Mouse (Mus musculus) spleen, adult 12 weeks (tissue): ENCODE results near the gene Galnt6.
A peak's percentile ranks its signal among the peaks of the same experiment; 100 is the strongest.

Experiments used
- DNase-seq: peaks from one replicate; pipeline ENCODE4 v3.0.0; 2022; ENCODE audit warnings: low spot score

Gene Galnt6

DNA sequence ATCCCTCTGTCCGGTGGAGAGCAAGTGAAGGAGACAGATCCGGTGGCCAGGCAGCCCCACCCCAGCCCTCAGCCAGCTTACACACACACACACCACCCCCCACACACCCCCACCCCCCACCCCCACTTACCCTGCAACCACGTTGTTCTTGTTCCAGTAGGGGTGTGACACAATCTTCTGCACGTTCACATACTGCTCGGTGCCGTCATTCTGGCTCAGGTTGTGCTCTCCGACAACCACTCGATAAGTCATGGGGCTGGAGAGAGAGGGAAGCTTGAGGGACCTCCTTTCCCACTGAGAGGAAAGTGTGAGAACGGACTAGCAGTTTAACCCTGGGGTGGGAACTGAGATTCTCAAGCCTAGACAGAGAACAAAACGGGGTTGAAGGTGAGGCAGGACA is 44.7 kb downstream of the Galnt6 start:
- DNase-seq = no peak

DNA sequence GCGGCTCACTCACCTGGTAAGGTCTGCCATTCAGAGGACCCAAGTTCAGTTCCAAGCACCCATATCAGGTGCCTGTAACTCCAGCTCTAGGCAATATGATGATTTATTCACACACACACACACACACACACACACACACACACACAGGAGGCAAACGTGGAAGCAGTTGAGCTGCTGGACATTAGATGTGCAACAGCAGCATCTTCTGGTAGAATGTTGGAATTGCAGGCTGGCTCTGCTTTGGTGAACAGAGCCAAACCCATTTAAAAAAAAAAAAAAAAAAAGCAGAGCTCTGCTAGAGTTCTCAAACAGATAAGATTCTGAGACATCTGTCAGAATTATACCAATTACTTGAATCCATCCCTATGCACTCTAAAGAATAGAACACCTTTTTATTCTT is 46.1 kb downstream of the Galnt6 start:
- DNase-seq = peak; percentile 72

DNA sequence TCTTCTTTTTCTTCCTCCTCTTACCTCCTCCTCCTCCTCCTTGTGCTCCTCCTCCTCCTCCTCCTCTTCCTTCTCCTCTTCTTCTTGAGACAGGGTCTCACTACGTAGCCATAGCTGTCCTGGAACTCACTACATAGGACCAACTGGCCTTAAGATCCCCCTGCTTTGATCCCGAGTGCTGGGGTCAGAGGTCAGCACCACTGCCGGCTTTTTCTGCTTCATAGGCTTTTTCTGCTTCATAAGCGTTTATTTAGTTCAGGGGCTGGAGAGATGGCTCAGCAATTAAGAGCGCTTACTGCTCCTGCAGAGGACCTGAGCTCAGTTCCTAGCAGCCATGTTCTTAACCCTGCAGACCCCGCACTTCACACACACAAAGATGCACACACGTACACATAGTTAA is 47.4 kb downstream of the Galnt6 start:
- no peak for DNase-seq

DNA sequence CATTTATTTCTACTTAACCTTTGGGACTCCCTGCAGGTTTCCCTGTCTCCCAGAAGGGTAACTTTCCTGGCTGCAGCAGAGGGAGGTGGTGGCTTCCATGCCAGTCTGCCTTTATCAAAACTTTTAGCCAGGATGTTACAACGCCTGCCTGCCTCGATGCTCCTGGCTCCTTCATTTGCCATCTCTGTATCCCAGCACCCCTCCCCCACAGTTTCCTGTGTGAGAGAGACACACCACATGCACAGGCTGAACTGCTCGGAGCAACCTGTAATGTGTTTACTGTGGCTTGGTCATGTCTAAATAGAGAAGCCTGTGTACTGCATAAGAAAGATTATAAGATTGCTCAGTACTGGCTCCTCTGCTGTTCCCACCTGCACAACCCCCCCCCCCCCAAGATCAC is 48.8 kb downstream of the Galnt6 start:
- no peak for DNase-seq

DNA sequence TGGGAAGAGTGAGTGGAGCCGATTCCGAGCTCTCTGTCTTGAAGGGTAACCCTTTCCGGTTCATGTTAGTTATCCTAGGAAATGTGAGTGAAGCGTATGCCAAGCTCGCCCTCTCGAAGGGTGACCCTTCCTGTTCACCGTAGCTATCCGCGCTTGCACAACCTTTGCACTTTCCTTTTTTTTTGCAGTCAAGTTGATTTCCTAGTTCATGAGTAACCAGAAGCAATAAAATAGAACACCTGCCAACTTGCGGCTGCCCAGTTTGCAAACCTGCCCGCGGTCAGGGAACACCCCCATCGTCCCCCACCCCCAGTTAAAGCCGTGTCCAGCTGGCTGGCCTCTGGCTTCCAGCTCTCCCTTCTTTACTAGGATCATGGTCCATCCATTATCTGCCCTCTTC is 50.2 kb downstream of the Galnt6 start:
- no peak for DNase-seq

DNA sequence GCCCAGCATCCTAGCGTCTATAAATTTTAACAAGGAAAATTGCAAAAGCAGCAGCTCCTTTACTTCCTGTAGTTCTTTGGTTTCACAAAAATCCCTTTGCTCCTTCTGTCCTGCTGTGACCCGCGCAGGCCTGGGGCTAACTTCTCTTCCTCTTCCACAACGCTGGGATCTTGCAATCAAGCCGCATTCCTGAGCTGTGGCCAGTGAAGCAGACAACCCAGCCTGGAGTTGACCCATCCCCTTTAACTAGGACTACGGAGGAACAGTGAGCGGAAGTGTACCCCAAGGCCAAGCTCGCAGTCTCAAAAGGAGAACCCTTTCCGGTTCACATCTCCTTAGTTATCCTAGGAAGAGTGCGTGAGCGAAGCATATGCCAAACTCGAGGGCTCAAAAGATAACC is 50.6 kb downstream of the Galnt6 start:
- DNase-seq = no peak

DNA sequence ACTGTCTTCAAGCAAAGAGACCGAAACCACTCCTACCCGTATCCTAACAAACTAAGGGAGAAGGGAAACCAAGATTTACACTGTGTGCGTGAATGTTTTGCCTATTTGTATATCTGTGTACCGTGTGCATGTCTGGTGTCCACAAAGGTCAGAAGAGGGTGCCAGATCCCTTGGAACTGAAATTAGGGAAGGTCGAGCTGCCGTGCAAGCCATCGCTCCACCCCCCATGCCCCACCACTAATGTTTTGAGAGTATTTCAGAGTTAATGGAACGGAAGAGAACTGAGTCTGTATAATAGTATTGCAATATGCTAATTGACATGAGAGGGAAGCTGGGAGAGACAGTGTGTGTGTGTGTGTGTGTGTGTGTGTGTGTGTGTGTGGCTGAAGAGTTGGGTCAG is 51.5 kb downstream of the Galnt6 start:
- no peak for DNase-seq

DNA sequence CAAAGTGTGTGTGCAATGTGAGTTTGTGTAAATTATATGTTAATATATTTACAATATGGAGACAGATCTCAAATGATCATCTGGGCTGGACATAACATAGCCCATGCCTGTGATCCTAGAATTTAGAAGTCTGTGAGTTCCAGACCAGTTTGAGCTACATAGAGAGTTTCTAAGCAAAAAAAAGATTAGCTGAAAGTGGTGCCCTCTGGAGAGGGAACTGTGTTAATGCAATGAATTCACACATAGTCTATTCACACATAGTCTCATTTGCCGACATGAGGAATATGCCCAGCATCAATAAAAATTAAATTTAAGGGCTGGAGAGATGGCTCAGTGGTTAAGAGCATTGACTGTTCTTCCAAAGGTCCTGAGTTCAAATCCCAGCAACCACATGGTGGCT is 52.7 kb downstream of the Galnt6 start:
- no peak for DNase-seq

DNA sequence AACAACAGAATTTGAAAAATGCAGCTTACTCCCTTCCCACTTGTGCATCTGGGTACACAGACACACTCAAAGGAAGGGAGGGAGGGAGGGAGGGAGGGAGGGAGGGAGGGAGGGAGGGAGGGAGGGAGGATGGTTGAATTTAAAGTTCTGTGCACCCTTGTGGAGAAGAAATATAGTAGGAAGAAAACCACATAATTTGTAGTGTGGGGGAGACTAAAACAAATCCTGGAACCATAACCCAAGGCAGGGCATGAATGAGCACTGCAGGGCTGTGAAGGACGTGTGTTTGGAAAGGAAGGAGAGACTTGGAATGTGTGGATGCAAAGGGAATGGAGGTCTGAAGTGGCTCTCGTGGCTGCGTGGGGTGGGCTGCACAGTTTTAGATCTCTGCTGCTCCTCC is 53.7 kb downstream of the Galnt6 start:
- DNase-seq = no peak

DNA sequence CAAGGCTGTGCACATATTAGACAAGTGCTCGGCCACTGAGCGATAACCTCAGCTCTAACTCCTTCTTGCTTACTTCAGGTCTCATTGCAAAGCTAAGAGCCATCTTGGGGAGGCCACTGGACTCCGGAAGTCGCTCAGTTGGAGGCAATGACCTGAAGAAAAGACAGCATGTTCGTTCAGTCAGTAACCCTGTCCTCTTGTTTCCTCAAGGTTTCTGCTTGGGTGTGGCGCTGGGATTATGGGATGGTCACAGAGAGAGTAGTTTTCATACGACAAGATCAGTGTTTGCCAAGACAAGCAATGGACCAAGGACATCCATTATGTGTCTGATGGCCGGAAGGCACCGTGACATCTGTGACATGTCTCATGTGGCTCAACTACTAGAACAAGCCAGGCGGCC is 54.6 kb downstream of the Galnt6 start:
- no peak for DNase-seq

DNA sequence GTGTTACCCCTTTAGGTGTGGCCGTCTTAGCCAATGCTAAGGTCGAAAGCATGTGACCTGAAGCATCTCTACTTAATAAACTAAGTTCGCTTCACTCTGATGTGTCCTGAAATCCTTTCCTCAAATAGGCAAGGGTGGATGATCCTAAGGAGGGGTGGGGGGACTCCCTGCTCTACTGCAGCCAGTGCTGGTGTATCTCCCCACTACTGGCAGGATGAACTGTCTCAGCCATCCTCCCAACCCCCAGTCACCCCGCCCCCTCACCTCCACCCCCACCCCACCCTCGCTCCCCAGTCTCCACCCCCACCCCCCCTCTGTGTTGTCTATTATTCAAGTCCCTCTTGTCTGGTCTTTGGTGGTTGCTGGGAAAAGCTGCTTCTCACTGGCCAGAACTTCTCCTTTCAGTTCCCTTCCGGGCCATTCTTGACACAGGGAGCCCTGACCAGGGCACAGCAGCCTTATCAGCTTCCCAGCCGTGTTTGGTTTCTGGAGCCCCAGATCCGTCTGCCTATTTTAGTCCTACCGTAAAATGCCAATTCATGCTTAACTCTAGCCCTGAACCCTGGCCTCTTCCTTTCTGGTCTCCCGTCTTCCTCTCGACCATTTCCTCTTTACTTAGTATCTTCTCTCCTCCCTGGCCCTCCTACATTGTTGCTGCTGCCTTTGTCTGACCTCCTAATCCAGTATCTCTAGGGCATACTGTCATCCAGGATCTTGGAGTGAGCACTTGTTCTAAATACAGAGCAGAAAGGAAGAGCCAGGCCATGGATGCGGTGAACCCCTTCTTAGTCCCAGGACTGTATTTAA is 55.4 kb downstream of the Galnt6 start:
- no peak for DNase-seq

DNA sequence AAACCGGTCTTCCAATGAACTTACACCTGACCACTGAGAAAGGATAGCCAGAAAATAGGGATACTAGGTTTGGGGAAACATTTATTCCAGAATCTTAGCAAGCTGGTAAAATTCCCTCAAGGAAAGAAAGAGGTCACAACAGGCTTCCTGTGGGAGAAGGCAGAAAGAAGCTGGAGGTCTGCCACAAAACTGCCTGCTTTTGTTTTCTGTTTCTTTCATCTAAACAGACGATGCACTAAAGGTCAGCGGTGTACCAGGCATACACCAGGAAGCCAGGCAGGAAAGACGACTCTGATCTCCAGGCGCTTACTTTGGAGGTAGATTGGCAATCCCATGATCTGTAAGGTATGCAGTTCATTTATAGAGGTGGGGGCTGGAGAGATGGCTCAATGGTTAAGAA is 58.3 kb downstream of the Galnt6 start:
- no peak for DNase-seq

DNA sequence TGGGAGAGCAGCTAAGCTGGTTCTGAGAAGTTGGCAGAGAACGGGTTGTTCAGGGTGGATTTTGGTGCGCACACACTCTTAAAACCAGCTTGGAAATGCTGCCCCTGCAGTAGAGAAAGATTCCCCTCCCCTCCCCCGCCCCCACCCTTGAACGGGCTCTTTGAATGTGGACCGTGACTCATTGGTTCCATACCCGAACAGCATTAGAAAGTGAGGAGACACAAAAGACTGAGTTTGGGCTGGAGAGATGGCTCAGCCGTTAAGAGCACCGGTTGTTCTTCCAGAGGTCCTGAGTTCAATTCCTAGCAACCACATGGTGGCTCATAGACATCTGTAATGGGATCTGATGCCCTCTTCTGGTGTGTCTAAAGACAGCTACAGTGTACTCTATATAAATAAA is 59.2 kb downstream of the Galnt6 start:
- DNase-seq = no peak

DNA sequence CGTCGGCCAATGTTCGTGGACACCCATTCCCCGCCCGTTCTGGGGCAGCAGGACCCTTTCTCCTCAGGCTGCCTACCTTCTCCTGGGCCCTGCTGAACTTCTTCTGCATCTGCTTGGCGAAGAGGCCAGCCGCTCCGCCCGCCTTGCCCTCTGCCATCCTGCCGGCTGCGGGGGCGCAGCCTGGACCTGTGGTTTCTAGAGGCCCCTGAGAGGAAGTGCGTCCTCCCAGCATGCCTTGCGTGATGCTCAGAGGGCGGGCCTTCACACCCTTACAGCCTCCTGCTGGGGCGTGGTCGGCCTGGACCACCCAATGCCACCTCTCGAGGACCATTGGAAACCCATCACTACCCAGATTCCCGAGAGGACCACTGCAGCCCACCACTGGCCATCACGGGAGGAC is 59.8 kb downstream of the Galnt6 start, which contains the start of gene Bin2:
Gene Bin2, minus strand, starts transcription at position 217 of the 400 bp plus-strand sequence.
- peak; percentile 63 for DNase-seq

DNA sequence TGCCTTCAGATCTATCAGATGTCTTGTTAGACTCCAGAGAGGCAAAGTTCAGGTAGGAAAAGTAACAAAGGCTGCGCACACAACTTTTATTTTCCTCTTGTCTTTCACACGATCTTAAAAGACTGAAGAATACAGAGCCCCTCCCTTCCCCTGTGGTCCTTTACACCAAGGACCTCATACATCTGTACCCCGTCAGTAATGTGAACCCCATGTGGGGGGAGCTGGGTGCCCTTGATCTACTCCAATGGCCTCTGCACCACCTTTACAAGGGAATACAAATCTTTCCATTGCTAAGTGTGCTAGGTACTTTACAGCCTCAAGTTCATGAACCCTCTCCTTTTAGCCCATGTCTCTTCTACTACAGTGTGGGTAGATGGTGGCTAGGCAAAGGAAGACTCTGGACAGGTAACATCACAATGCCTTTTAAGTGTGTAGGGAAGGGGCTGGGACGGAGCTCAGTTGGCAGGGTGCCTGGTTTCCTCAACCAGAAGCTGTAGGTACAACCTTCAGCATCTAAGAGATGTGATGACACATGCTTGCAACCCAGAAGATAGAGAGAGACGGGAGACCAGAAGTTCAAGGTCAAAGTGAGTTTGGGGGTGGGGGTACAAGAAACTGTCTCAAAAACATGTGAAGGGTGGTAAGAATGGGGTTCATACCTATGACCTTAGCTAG is 61.2 kb downstream of the Galnt6 start:
- DNase-seq = no peak

DNA sequence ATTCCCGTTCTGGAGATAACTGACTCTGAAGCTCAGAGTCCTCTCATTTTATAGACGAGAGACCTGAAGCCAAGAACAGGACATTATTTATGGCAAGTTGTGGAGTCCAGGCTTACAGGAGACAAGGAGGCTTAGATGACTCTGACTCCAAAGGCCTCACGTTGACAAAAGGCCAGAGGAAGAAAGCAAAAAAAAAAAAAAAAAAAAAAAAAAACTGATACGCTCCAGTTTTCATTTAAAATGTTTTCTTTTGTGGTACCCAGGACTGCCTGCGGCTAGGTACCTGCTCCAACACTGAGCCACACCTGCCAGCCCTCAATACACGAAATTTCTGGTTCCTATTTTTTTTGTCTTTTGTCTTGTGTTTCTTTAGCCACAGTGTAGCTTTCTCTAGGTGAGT is 61.8 kb downstream of the Galnt6 start:
- no peak for DNase-seq

DNA sequence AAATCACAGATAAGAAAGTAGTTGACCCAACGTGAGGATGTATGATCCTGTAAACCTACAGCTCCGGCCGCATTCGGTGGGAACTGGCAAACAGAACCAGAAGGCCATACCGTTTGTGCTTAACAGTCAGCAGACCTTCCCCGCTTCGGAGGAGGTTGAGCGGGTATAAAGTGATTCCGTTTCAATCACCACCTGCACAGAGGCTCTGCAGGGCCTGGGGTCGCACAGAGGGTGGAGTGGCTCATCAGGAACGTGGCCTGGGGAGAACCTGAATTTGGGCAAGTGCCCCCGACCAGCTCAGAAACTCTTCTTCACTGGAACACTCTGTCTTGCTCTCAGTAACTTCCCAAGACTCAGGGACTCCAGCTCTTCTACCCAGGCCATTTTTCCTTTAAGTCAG is 62.3 kb downstream of the Galnt6 start:
- DNase-seq = no peak

DNA sequence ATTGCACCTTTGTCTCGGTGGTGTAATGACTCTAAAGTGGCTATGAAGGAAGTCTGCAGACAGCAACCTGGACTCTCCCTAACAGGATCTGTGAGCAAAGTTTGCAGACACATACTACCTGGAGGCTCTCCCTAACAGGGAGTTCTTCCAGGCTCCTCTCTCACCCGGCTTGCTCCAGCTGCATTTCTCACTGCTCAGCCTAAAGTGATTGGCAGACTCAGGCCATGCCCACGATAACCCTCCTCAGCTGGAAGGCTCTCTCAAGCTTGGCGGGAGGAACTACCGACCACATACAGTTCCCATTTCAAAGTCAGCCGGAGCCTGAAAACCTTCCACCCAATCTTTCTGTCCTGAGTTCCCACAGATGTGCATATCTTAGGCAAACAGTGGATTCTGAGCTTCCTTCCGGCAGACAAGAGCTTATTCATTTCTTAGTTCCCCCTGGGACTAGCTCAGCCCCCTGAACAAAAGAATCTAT is 62.9 kb downstream of the Galnt6 start:
- DNase-seq = no peak

DNA sequence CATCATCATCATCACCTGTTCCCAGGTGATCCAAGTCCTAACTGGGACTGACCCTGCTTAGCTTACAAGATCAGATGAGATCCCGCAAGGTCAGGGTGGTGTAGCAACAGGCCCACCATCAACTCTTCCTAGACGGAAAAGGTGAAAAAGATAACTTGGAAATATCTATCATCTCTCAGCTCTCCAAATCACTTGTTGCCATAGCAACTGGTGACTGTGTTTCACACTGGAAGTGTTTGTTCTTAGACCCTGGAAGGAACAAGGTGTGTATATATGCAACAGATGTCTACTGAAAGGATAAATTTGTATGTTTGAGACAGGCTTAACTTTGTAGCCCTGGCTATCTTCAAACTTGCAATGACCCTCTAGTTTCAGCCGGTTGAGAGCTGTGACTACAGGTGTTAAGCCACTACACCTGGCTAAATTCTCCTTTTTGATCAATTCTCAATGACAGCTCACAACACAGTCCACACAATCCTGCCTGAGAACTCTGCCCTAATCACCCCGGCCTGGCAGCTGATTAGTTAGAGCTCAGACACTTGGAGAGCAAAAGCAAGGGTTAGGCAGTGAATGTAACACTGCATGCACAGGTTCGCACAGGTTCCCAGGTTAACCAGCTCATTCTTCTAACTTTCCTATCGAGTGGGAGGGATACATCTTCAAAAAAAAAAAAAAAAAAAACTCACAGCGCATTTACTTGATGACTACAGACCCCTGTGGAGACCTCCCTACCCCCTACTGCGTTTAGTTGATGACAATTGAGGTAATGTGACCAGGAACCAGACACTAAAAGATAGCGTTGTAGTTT is 63.6 kb downstream of the Galnt6 start:
- DNase-seq = no peak

DNA sequence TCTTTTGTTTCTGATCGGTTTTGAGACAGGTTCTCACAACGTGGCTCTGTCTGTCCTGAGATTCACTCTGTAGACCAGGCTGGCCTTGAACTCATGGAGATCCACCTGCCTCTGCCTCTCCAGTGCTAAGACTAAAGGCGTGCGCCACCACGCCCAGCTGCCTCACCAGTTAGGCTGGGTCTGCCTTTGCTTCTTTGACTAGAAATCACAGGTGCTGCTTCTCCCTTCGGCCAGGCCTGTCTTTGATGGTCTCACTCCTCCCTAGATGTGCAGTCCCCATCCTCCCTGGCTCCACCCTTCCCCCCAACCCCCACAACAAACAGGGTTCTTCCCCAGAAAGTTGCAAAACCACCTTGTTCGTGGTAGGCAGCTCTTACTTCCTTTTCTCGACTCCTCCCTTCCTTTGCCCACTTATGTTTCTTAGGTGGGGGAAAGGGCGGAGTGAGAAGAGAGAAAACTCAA is 64.3 kb downstream of the Galnt6 start:
- peak; percentile 47 for DNase-seq

DNA sequence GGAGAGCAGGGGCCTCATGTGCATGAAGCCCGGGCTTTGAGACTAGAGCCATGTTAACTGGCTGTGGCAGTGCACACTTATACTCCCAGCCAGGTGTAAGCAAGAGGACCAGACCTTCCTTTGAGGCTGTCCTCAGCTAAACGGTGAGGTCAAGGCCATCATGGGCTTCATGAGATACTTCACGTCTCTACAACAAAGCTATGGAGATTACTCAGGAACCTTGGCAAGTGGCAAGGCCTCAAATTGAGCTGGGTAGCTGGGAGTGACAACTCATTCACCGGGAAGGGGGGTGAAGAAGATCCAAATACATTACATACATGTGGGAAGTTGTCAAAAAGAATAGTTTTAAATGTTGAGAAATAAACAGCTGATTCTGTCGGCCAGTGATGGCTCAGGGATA is 68.4 kb downstream of the Galnt6 start:
- DNase-seq = no peak

DNA sequence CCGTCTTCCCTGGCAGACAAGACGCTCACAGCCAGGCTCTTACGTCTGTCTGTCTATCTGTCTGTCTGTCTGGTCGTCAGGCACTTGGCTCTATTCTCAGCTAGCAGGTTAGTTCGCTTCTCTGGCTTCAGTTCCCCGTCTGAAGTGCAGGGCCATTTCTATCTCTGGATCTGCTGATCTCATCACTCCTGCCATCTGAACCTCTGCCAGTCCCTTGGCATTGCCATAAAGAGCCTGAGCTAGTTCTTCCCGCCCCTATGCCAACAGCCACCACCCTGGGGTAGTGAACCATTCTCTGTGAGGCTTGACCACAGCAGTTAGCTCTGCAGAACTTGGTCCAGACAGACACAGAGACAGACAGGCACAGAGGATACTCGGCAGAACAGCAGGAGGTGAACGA is 68.9 kb downstream of the Galnt6 start:
- no peak for DNase-seq

DNA sequence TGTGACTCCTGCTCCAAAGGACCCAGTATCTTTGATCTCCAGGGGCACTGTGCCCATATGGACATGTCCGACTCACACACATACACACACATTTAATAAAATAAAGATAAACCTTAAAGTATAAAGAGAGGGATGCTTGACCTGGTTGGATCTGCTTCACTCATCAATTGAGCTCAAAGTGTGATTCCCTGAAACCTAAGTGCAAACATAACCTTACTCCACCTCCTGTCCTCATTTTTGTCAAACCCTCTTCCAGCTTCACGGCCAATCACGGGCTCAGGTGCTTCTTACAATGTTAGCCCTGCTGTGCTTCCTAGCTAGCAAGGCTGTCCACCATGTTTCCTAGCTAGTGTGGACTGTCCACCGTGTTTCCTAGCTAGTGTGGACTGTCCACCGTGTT is 74.0 kb downstream of the Galnt6 start:
- no peak for DNase-seq
